Mouse (Mus musculus): Measurements from ENCODE around the gene Cfc1.
"Not testable (repeated sequence)": the region's sequence is repeated elsewhere in the genome, so short reads cannot be mapped to it uniquely, and the experiment has no call there.

DNA sequence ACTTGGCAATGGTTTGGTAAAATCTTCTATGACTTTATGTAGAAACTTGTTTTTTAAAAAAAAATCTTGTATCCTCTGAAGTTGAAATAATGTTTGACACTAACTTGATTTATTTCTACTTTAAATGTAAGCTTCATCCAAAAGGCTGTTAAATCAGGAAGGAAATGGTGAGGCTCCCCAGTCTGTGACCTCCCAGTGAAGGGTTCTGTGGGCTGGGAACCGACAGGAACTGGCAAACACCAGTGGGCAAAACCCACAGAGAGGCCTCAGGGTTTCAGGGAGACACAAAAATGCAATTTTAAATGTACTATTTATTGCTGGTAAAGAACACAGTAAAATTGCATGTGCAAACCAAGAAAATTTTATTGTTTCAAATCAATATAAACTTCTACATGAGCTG, 17.7 kb upstream of the Cfc1 start:
- TF ChIP-seq CTCF, EP300 (IDR thresholded peaks at IDR 0.05; ENCODE audit: low read depth): not testable (repeated sequence)
